Mouse (Mus musculus) olfactory bulb, adult 2 months (tissue): ENCODE data around the gene Defb43.

Source experiments
- CTCF ChIP-seq: fragments of 200-500 bp; IDR thresholded peaks from 2 replicates; pipeline ENCODE4 v1.5.1; 2012; ENCODE audit warnings: low read depth, mild to moderate bottlenecking, low read length, moderate library complexity; ENCODE audit not compliant: insufficient read depth
- POLR2A ChIP-seq: fragments of 200-500 bp; IDR thresholded peaks from 2 replicates; pipeline ENCODE4 v1.6.1; 2012; ENCODE audit warnings: mild to moderate bottlenecking, low read depth, low read length, moderate library complexity; ENCODE audit not compliant: insufficient read depth

- TF ChIP-seq CTCF: no peak
- TF ChIP-seq POLR2A: no peak
These were observed 9.0 kb upstream of the Defb43 start for GRCm38 (mm10) chr14:63002588-63002987.
